Mouse (Mus musculus): ENCODE data around the gene Tpm4.

Gene Tpm4

GRCm38 (mm10) chr8:72144345-72144975 is 9.7 kb downstream of the Tpm4 start:
- DNase-seq, result no peak

DNA sequence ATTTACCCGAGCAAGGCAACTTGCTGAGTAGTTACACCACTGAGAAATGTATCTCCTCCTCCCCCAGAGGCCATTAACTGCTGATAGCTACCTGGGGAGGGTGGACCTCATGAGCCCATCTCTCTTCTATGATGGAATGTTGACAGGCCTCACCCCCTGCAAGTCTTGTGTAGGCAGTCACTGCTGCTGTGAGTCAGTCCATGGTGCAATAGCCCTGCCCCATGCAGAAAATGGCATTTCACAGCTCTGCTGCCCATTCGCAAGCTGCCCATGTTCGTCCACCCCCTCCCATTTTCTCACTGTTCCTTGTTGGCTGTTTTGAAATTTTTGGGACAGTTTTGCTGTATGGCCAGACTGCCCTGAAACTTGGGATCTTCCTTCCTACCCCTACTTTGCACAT is 10.7 kb downstream of the Tpm4 start:
- no peak for DNase-seq

GRCm38 (mm10) chr8:72146056-72146455 is 11.3 kb downstream of the Tpm4 start:
- no peak for DNase-seq

- DNase-seq, result no peak
Measured at GRCm38 (mm10) chr8:72146556-72146955, 11.8 kb downstream of the Tpm4 start.

DNA sequence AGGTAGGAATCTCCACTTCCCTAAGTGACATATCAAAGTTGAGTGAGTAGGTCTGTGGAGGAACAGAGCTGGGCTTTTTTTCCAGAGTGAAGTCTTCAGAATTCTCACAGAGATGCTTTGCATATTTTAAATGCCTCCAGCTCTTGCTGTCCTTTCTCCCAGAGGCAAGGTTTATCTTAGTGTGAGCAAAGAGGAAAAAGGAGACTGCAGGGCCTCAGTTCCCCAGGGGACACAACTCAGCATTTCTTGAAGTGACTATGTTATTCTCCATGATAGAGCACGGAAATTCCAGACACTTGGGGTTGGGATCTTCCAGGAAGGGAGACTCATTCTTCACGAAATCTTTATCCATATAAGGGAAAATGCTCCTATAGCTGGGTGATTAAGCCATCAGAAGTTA is 12.5 kb downstream of the Tpm4 start:
- DNase-seq, result peak; percentile 45

DNA sequence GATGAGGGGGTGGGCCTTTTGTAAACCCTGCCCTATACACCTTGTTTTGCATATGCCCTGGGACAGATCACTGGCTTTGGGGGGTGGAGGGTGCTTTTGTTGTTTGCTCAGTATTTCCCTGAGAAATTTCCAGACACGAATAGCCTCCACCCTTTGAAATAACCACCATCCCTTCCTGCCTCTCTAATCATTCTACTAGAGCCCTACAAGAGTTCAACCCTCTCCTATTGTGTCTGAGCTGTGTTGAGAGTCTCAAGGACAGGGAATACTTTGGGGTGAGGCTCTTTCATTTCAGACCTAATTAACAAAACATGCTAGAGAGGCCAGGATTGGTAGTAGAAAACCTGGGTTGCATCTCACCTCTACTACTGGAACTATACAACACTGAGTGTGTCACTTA is 14.3 kb downstream of the Tpm4 start:
- DNase-seq, result no peak

- DNase-seq, result no peak
Measured at GRCm38 (mm10) chr8:72151418-72152078, 16.8 kb downstream of the Tpm4 start.

DNA sequence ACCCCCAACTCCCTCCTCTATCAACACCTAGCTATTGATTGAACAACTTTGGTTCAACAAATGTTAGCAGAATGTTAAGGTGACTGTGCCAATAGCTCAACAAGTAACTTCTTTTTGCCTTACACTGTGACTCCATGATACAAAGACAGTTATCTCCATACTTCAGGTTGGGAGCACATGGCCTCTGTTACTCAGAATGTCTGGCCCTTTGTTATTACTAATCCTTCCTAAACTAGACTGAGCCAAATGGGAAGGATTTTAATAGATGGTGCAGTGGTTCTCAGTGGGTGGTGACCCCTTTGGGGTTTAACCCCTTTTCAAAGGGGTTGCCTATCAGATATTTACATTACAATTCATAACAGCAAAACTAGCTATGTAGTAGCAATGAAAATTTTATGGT is 18.6 kb downstream of the Tpm4 start:
- no peak for DNase-seq

GRCm38 (mm10) chr8:72158096-72158495 is 23.3 kb downstream of the Tpm4 start:
- DNase-seq, result no peak

GRCm38 (mm10) chr8:72158726-72159125 is 24.0 kb downstream of the Tpm4 start:
- no peak for DNase-seq

DNA sequence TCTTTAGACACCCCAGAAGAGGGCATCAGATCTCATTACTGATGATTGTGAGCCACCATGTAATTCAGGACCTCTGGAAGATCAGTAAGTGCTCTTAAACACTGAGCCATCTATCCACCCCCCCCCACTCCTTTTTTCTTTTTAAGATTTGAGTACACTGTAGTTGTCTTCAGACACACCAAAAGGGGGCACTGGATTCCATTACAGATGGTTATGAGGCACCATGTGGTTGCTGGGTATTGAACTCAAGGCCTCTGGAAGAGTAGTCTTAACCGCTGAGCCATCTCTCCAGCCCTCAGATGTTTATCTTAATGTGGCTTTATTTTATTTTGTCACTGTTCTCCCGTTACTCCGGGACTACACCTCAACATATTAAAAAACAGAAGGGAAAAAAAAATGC is 25.2 kb downstream of the Tpm4 start:
- no peak for DNase-seq

- DNase-seq, result peak; percentile 100
Measured at GRCm38 (mm10) chr8:72160707-72161697, 26.2 kb downstream of the Tpm4 start, which contains the start of gene Rab8a. Rab8a (plus strand) TSS chr8:72161200.

- DNase-seq, result no peak
Measured at GRCm38 (mm10) chr8:72162821-72163220, 28.0 kb downstream of the Tpm4 start.

DNA sequence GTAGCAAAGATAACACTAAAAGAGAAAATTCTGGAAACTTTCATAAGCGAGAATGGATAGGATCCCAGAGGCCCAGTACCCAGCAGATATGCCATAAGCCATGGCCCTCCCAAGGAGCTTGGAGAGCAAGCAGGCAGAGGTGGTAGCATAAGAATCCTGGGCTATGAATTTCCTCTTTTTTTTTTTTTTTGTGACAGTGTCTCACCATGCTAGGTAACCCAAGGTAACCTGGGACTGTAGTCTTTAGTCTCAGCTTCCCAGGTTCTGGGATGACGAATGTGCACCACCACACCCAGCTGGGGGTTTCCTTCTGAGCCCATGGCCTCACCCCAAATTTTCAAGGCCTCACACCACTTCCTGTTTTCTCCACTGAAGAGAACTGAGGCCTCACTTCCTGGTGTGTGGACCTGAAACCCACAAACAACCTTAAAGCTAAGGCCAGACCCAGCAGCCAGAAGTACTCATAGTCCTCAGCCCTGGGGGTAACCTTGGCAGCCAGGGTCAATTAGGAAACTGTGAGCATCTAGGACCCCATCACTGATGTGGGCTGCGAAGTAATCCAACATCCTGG is 34.4 kb downstream of the Tpm4 start:
- DNase-seq, result no peak

- DNase-seq, result peak; percentile 64
Measured at GRCm38 (mm10) chr8:72169681-72170249, 35.0 kb downstream of the Tpm4 start.

GRCm38 (mm10) chr8:72177346-72177925 is 42.7 kb downstream of the Tpm4 start:
- DNase-seq, result peak; percentile 76

DNA sequence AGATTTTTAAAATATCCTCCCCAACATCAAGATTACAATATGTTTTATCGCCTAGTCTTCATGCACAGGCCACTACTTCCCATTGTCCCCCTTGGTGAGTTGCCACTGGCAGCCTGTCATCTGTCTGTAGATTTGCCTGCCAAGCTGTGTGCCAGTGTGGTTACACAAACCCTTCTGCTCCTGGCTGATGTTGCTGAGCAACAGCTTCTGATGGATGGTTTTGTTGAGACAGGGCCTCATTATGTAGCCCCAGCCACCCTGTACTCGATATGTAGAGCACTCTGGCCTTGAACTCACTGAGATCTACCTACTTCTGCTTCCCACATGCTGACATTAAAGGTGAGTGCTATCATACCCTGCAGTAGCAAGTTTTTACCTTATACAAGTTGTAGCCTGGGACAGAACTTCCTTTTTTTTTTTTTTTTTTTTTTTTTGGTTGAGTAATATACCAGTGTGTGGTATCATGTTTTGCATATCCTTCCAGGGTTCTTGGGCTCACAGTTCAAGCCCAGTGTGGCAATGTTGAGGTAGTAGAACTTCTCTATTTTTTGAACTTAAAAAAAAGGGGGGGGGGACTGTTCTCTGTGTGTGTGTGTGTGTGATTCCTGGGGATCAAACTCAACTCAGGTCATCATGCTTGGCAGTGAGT is 48.9 kb downstream of the Tpm4 start:
- no peak for DNase-seq

- DNase-seq, result no peak
Measured at GRCm38 (mm10) chr8:72187793-72188331, 53.1 kb downstream of the Tpm4 start.

- DNase-seq, result no peak
Measured at GRCm38 (mm10) chr8:72189417-72190214, 54.8 kb downstream of the Tpm4 start, which contains the start of gene Hsh2d. Hsh2d (plus strand) TSS chr8:72189638.

GRCm38 (mm10) chr8:72190215-72190539 is 55.4 kb downstream of the Tpm4 start:
- DNase-seq, result no peak

DNA sequence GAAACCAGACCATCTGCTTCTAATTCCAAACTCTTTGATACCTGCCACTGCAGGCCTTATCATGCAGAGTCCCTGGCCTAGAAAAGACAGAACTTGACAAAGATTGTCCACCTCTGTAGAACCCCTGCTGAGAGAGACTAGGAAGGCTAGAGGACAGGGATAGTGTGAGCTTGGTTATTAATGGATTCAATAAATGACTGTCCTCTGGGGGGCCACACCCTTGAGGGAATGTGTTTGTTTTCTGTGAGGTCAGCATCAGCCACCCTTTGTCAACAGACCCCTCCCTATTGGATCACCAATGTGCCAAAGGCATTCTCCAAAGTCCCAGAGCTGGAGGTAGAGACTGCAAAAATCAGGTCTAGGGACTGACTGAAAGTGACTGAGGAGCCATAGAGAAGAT is 57.3 kb downstream of the Tpm4 start:
- no peak for DNase-seq

All from kidney, postnatal 14 days (tissue).